Mouse (Mus musculus) lung, embryonic 15.5 days (tissue): Measurements from ENCODE around the gene Frrs1. TPM values are rescaled to one million over a fixed set of nuclear protein-coding genes. Genes with fewer than 3 reads are reported as not detected.
A peak's percentile ranks its signal among the peaks of the same experiment; 100 is the strongest.

ENCODE experiments used
- ATAC-seq: fragments of 200-750 bp; cut with Nextera tagmentation; 2 replicates; pipeline ENCODE4 v1.8.0; 2017; ENCODE audit warnings: moderate number of reproducible peaks, borderline replicate concordance; ENCODE audit not compliant: low FRiP score, low TSS enrichment; ENCODE audit errors: extremely low read depth
- H3K27ac ChIP-seq: fragments of 300-500 bp; sonication (generic); 2 replicates; pipeline ENCODE4 v1.5.1; 2015; ENCODE audit warnings: moderate library complexity, mild to moderate bottlenecking, inconsistent platforms
- H3K27me3 ChIP-seq: fragments of 300-500 bp; sonication (generic); 2 replicates; pipeline ENCODE4 v1.6.1; 2015; ENCODE audit warnings: inconsistent platforms
- H3K36me3 ChIP-seq: fragments of 300-500 bp; sonication (generic); 2 replicates; pipeline ENCODE4 v1.6.1; 2015; ENCODE audit warnings: inconsistent platforms
- H3K4me1 ChIP-seq: fragments of 300-500 bp; sonication (generic); 2 replicates; pipeline ENCODE4 v1.6.1; 2015; ENCODE audit warnings: inconsistent platforms
- H3K4me2 ChIP-seq: fragments of 300-500 bp; sonication (generic); 2 replicates; pipeline ENCODE4 v1.6.1; 2015; ENCODE audit warnings: inconsistent platforms, mild to moderate bottlenecking, moderate library complexity
- H3K4me3 ChIP-seq: fragments of 300-500 bp; sonication (generic); 2 replicates; pipeline ENCODE4 v1.5.1; 2015; ENCODE audit warnings: mild to moderate bottlenecking, inconsistent platforms
- H3K9ac ChIP-seq: fragments of 300-500 bp; sonication (generic); 2 replicates; pipeline ENCODE4 v1.6.1; 2015; ENCODE audit warnings: inconsistent platforms
- H3K9me3 ChIP-seq: fragments of 300-500 bp; sonication (generic); 2 replicates; pipeline ENCODE4 v1.6.1; 2016; ENCODE audit warnings: inconsistent platforms
- WGBS: fragments of 180-500 bp; shearing (Covaris S2); methylation state at CpG from one replicate; pipeline ENCODE4 v1.1.7; 2015; 5-methylcytosine and 5-hydroxymethylcytosine counted together
- polyA plus RNA-seq: library from polyadenylated mRNA; unstranded; fragments of >200 nt; fragmentation: Nextera tagmentation; extraction: Ambion mirVana; gene quantifications from 2 replicates; pipeline ENCODE4 v1.2.1, GENCODE M21; 2015

Frrs1 gene
- polyA plus RNA-seq, 1 experiment from 2014 or later = 8.7 TPM

GRCm38 (mm10) chr3:116921535-116921934 lies 62.3 kb downstream of the Frrs1 start:
- 69% methylated on average over 3 of the region's 3 CpGs for WGBS
- Histone ChIP-seq H3K36me3 (no peaks in the 10 kb centered on the region), H3K4me3 (no peak overlapping the region), H3K4me1 (no peaks in the 10 kb centered on the region), H3K4me2 (no peak overlapping the region), H3K27ac (no peak overlapping the region), H3K27me3 (peaks cover 17% of the 10 kb centered on the region; the same call in 1 of the 2 replicates), H3K9me3 (no peaks in the 10 kb centered on the region), H3K9ac (no peak overlapping the region)
- no peak for ATAC-seq

DNA sequence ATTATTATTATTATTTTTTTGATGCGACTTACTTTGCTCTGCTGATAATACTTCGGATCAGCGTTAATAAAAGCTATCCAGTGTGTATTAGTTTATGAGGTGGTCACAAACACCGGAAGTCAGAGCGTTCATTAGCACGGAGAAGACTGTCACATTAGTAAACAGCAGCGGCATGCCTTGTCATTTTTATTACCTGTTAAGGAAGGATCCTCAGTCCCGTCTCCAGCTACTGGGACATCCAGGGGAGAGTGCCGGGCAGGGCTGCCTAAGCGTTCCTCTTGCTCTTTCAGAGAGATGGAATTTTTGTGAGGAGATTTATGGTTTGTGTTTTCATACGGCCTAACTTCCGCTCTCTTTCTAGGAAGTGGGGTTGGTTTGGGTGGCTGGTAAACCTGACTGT lies 63.8 kb downstream of the Frrs1 start:
- H3K4me1 ChIP-seq = no peaks in the 10 kb centered on the region
- no peaks in the 10 kb centered on the region for H3K36me3 ChIP-seq
- peaks cover 26% of the 10 kb centered on the region; the same call in 1 of the 2 replicates for H3K27me3 ChIP-seq
- no peak overlapping the region for H3K4me3 ChIP-seq
- peak overlapping the region; percentile 24 for H3K4me2 ChIP-seq
- H3K9ac ChIP-seq = no peak overlapping the region
- no peaks in the 10 kb centered on the region for H3K9me3 ChIP-seq
- WGBS = 45% methylated on average over 12 of the region's 12 CpGs
- ATAC-seq = no peak
- H3K27ac ChIP-seq = no peak overlapping the region

- H3K4me2 ChIP-seq = no peak overlapping the region
- 56% methylated on average over 4 of the region's 4 CpGs for WGBS
- H3K27me3 ChIP-seq = peaks cover 33% of the 10 kb centered on the region; the same call in 1 of the 2 replicates
- no peaks in the 10 kb centered on the region for H3K9me3 ChIP-seq
- no peak overlapping the region for H3K9ac ChIP-seq
- no peak overlapping the region for H3K4me3 ChIP-seq
- ATAC-seq = peak; percentile 88; the same call in 1 of the 2 replicates
- H3K36me3 ChIP-seq = no peaks in the 10 kb centered on the region
- no peak overlapping the region for H3K27ac ChIP-seq
- no peaks in the 10 kb centered on the region for H3K4me1 ChIP-seq
Measured at GRCm38 (mm10) chr3:116928994-116929393, 69.7 kb downstream of the Frrs1 start.

DNA sequence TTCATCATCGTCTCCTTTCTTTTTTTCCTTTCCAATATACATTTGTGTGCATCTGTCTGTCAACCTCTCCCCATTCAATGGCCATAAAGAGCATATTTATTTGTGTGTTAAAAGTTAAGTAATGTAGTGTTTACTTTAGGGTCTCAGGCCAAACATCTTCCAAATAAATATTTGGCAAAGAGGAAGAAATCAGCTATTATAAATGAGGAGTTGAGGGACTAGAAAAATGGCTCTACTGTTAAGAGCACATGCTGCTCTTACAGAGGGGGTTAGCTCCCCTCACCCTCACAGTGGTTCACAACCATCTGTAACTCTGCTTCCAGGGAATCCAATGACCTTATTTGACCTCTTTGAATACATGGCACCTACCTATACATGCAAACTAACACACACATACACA lies 73.9 kb downstream of the Frrs1 start:
- ATAC-seq = peak; percentile 56; the same call in 1 of the 2 replicates
- 37% methylated on average over 1 of the region's 1 CpGs for WGBS
- Histone ChIP-seq H3K4me2 (no peak overlapping the region), H3K4me1 (no peaks in the 10 kb centered on the region), H3K27me3 (peaks cover 8% of the 10 kb centered on the region; the same call in 1 of the 2 replicates), H3K36me3 (no peaks in the 10 kb centered on the region), H3K9me3 (no peaks in the 10 kb centered on the region), H3K9ac (no peak overlapping the region), H3K4me3 (no peak overlapping the region), H3K27ac (no peak overlapping the region)

DNA sequence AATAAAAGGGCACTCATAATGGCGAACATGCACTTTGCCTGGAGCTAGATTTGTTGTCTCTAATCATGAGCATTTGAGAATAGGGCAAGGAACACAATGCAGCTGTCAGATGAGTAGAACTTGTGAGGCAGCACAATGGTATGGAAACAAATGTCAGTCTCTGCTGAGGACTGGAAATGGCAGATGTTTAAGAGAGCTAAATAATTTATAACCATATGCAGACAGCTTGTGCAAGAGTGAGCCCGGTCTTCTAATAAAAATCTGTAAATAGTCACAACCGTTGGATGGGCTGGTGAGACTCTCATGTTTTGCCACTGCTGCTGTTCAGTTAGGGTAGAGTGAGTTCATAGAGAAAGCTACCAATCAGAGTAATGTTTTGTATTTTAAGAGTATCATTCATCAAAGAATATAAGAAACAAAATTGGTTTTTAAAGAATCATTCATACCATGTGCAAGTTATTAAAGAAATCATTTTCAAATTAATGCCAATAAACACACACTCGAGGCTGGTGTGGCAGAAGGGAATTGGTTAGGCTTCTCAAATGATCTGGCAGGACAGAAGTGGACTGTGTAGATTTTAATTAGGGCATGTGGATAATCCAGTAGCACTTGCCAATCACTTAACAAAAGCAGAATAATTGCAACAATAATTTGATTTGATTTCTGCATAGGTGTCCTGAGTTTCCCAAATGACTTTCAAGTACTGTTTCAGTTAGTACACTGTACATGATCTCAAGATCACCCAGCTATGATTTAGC lies 77.8 kb downstream of the Frrs1 start:
- 65% methylated on average over 4 of the region's 4 CpGs for WGBS

DNA sequence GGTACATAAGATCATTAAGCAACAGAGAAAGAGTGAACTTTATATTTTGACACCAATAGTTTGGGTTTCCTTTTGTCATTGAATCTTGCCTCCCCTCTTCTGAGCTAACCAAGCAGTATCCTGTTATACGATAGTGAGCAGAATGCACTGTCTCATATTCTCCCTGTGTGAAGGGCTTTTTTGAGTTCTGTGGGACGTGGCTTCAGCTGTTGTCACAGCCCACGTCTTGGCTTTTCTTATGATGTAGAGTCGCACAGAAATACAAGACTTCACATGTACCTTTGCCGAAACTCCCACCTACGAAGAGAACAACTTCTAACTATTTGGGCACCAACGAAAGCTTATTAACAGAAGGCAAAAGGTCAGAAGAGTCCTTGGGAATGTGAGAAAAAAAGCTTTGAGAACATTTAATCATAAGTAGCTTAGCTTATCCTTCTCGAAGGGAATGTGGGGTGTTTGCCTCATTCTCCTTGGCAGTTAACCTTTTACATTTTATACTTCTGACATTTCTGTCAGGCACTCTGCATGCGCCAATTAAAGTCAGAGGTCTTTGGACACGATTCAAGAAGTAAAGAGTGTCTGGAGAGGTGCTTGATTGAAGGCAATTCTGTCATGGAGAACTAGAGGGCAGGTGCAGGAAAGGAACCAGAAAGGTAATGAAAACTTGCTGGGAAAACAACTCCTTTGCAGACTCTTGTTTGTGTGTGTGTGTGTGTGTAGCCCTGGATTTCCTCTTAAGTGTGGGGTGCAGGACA lies 81.7 kb downstream of the Frrs1 start:
- no peak overlapping the region for H3K4me2 ChIP-seq

More for the DNA sequence above, 77.8 kb downstream of the Frrs1 start:
- no peak for ATAC-seq
- H3K4me1 ChIP-seq = no peaks in the 10 kb centered on the region
- no peak overlapping the region for H3K4me2 ChIP-seq
- no peaks in the 10 kb centered on the region for H3K9me3 ChIP-seq
- H3K27me3 ChIP-seq = no peaks in the 10 kb centered on the region; the same call in 1 of the 2 replicates
- H3K9ac ChIP-seq = no peak overlapping the region
- H3K27ac ChIP-seq = no peak overlapping the region
- no peaks in the 10 kb centered on the region for H3K36me3 ChIP-seq
- H3K4me3 ChIP-seq = no peak overlapping the region

DNA sequence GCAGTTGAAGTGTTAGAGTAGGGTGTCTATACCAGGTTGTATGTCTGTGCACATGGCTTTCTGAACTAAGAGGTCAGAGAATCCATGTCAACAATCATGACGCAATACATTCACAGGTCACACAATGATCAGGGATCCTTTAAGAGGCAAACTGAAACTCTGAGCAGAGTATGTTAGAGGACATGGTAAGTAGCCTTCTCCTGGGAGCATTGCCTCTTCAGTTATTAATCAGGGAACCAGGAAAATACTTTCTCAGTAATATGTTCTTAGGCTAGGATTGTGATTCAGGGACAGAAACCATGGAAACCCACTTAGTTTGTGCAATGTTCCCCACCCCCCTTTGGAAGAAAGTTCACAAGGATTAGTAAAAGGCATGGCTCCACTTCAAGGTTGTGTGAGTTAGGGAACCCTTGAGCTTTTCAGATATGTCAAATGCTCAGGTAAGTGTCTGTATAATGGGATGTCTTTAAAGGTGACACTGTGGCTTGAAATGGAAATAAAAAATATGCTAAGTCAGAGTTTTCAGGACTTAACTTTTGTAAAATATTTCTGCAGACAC lies 82.4 kb downstream of the Frrs1 start:
- H3K4me2 ChIP-seq = no peak overlapping the region
- H3K4me1 ChIP-seq = no peaks in the 10 kb centered on the region
- H3K9ac ChIP-seq = no peak overlapping the region
- no peaks in the 10 kb centered on the region for H3K9me3 ChIP-seq
- H3K27me3 ChIP-seq = no peaks in the 10 kb centered on the region; the same call in 1 of the 2 replicates
- 0 out of 2 replicates have a peak, but pooled peaks have one; percentile 19 for ATAC-seq
- WGBS = 81% methylated on average over 1 of the region's 1 CpGs
- no peaks in the 10 kb centered on the region for H3K36me3 ChIP-seq
- no peak overlapping the region for H3K4me3 ChIP-seq
- H3K27ac ChIP-seq = peak overlapping the region; percentile 26; the same call in 1 of the 2 replicates

More for the DNA sequence above, 81.7 kb downstream of the Frrs1 start:
- WGBS = 53% methylated on average over 10 of the region's 10 CpGs
- Histone ChIP-seq H3K27me3 (no peaks in the 10 kb centered on the region), H3K4me3 (no peak overlapping the region), H3K4me1 (no peaks in the 10 kb centered on the region), H3K9me3 (no peaks in the 10 kb centered on the region), H3K9ac (no peak overlapping the region), H3K36me3 (no peaks in the 10 kb centered on the region), H3K27ac (peak overlapping the region; percentile 26)
- peak; percentile 14; the same call in 1 of the 2 replicates for ATAC-seq

DNA sequence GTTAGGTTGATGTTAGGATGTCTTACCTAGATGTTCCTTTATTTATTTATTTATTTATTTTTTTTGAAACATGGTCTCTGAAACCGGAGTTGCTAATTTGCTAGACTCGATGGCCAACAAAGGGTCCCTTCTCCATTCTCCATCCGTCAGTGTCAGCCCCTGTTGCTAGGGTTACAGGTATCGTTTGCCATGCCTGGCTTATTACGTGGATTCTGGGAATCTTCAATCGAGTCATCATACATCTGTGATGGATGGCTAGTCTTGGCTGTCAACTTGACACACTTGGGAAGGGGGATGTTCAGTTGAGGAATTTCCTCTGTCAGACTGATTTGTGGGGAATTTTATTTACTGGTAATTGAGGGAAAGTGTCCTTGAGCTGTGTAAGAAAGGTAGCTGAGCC lies 83.5 kb downstream of the Frrs1 start:
- no peak overlapping the region for H3K4me3 ChIP-seq
- no peak for ATAC-seq
- H3K36me3 ChIP-seq = no peaks in the 10 kb centered on the region
- WGBS = 39% methylated on average over 6 of the region's 6 CpGs
- H3K4me2 ChIP-seq = no peak overlapping the region
- no peaks in the 10 kb centered on the region; the same call in 1 of the 2 replicates for H3K27me3 ChIP-seq
- no peaks in the 10 kb centered on the region for H3K4me1 ChIP-seq
- H3K9ac ChIP-seq = no peak overlapping the region
- H3K27ac ChIP-seq = no peak overlapping the region
- H3K9me3 ChIP-seq = no peaks in the 10 kb centered on the region

GRCm38 (mm10) chr3:116943422-116943821 lies 84.2 kb downstream of the Frrs1 start:
- Histone ChIP-seq H3K9me3 (no peaks in the 10 kb centered on the region), H3K27ac (no peak overlapping the region), H3K4me2 (no peak overlapping the region), H3K27me3 (no peaks in the 10 kb centered on the region; the same call in 1 of the 2 replicates), H3K4me3 (no peak overlapping the region), H3K36me3 (no peaks in the 10 kb centered on the region), H3K4me1 (no peaks in the 10 kb centered on the region), H3K9ac (no peak overlapping the region)
- ATAC-seq = no peak
- WGBS = 60% methylated on average over 4 of the region's 4 CpGs

- H3K27ac ChIP-seq = no peak overlapping the region
- no peaks in the 10 kb centered on the region for H3K36me3 ChIP-seq
- WGBS = 77% methylated on average over 4 of the region's 4 CpGs
- no peaks in the 10 kb centered on the region; the same call in 1 of the 2 replicates for H3K27me3 ChIP-seq
- H3K4me2 ChIP-seq = no peak overlapping the region
- H3K9me3 ChIP-seq = no peaks in the 10 kb centered on the region
- H3K4me3 ChIP-seq = no peak overlapping the region
- H3K4me1 ChIP-seq = 0 out of 2 replicates have a peak, but pooled peaks cover 4% of the 10 kb centered on the region
- ATAC-seq = no peak
- H3K9ac ChIP-seq = no peak overlapping the region
Measured at GRCm38 (mm10) chr3:116946476-116946875, 87.2 kb downstream of the Frrs1 start.

- Histone ChIP-seq H3K4me2 (no peak overlapping the region), H3K9me3 (no peaks in the 10 kb centered on the region), H3K4me1 (0 out of 2 replicates have a peak, but pooled peaks cover 4% of the 10 kb centered on the region), H3K9ac (no peak overlapping the region), H3K27ac (no peak overlapping the region), H3K4me3 (no peak overlapping the region), H3K27me3 (no peaks in the 10 kb centered on the region; the same call in 1 of the 2 replicates), H3K36me3 (no peaks in the 10 kb centered on the region)
- WGBS = 37% methylated on average over 6 of the region's 6 CpGs
- ATAC-seq = no peak
Measured at GRCm38 (mm10) chr3:116950665-116951115, 91.4 kb downstream of the Frrs1 start.
